Mouse (Mus musculus) ovary, postnatal 36 days (tissue): ENCODE results near the gene Hist1h1t.
"Not testable (repeated sequence)": the region's sequence is repeated elsewhere in the genome, so short reads cannot be mapped to it uniquely, and the experiment has no call there.

ENCODE experiments used
- DNase-seq: peaks from one replicate; pipeline ENCODE4 v3.0.0; 2022; ENCODE audit warnings: low spot score, mixed read lengths

The Hist1h1t gene

GRCm38 (mm10) chr13:23695514-23695913 is at the start of gene Hist1h1t:
Gene Hist1h1t (plus strand): TSS chr13:23695814.
- DNase-seq, result no peak

- DNase-seq, result no peak
Observed at GRCm38 (mm10) chr13:23659636-23660366, 35.8 kb upstream of the Hist1h1t start.

- DNase-seq, result no peak
Observed at GRCm38 (mm10) chr13:23662536-23662935, 33.1 kb upstream of the Hist1h1t start.

GRCm38 (mm10) chr13:23681990-23682582 is 13.5 kb upstream of the Hist1h1t start:
- no peak for DNase-seq

- DNase-seq, result no peak
Observed at GRCm38 (mm10) chr13:23682623-23682946, 13.0 kb upstream of the Hist1h1t start.

GRCm38 (mm10) chr13:23682947-23683754 is 12.5 kb upstream of the Hist1h1t start:
- not testable (repeated sequence) for DNase-seq

GRCm38 (mm10) chr13:23683755-23684281 is 11.8 kb upstream of the Hist1h1t start, which contains the start of the genes Hist1h2ac and Hist1h2bc:
Gene Hist1h2ac (minus strand): TSS chr13:23683948.
Gene Hist1h2bc (plus strand): TSS chr13:23684199.
- DNase-seq, result peak; percentile 73

- not testable (repeated sequence) for DNase-seq
Observed at GRCm38 (mm10) chr13:23684295-23684945, 11.2 kb upstream of the Hist1h1t start.

- DNase-seq, result no peak
Observed at GRCm38 (mm10) chr13:23685121-23685861, 10.3 kb upstream of the Hist1h1t start.

GRCm38 (mm10) chr13:23685966-23686365 is 9.6 kb upstream of the Hist1h1t start:
- DNase-seq, result no peak

- DNase-seq, result no peak
Observed at GRCm38 (mm10) chr13:23687181-23687580, 8.4 kb upstream of the Hist1h1t start.

GRCm38 (mm10) chr13:23687907-23688306 is 7.7 kb upstream of the Hist1h1t start:
- no peak for DNase-seq

- DNase-seq, result no peak
Observed at GRCm38 (mm10) chr13:23688956-23689355, 6.7 kb upstream of the Hist1h1t start.

GRCm38 (mm10) chr13:23689459-23689858 is 6.2 kb upstream of the Hist1h1t start:
- no peak for DNase-seq

GRCm38 (mm10) chr13:23693856-23694440 is 1.7 kb upstream of the Hist1h1t start:
- no peak for DNase-seq

- no peak for DNase-seq
Observed at GRCm38 (mm10) chr13:23694956-23695355, 658 bp upstream of the Hist1h1t start.

- DNase-seq, result peak; percentile 40
Observed at GRCm38 (mm10) chr13:23696061-23696474, 454 bp downstream of the Hist1h1t start.

- no peak for DNase-seq
Observed at GRCm38 (mm10) chr13:23697491-23698299, 2.1 kb downstream of the Hist1h1t start.

GRCm38 (mm10) chr13:23698300-23698693 is 2.7 kb downstream of the Hist1h1t start, which contains the start of gene Hist1h4c:
Gene Hist1h4c (minus strand): TSS chr13:23698454.
- peak; percentile 95 for DNase-seq

GRCm38 (mm10) chr13:23698996-23699395 is 3.4 kb downstream of the Hist1h1t start:
- DNase-seq, result no peak
